Mouse (Mus musculus) large intestine, adult 2 months (tissue): ENCODE results near the gene Acot7. TPM values are rescaled to one million over a fixed set of nuclear protein-coding genes. Genes with fewer than 3 reads are reported as not detected.

Experiments used
- DNase-seq: peaks from one replicate; pipeline ENCODE4 v3.0.0-alpha.2; 2012; ENCODE audit warnings: low read depth, low spot score
- WGBS: fragments of 180-500 bp; shearing (Covaris S2); methylation state at CpG from one replicate; pipeline ENCODE4 v1.1.7; 2018; 5-methylcytosine and 5-hydroxymethylcytosine counted together
- polyA plus RNA-seq: library from polyadenylated mRNA; depleted of rRNA; stranded (reverse); fragments of >200 nt; gene quantifications from 2 replicates; pipeline ENCODE4 v1.2.3, GENCODE M21; 2012

The Acot7 gene
- polyA plus RNA-seq, 1 experiment, result 56.5 TPM

DNA sequence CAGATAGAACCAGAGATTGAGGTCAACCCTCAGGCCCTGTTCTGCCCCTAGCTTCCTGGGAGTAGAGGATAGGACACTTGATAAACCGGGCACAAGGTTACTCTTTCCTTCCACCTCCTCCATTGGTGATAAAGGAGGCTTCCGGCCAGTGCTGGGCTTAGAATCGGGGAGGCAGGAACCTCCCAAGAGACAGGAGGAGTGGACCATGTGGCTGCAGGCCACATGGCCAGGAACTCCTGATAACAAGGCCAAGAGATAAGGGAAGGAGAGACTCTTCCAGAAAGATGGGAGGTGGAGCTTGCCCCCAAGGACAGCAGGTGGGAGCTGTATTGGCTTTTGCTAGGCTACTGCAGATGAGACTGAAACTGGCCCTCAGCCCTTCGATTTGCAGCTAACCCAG is 27.4 kb upstream of the Acot7 start:
- DNase-seq, result no peak
- 81% methylated on average over 4 of the region's 4 CpGs for WGBS

DNA sequence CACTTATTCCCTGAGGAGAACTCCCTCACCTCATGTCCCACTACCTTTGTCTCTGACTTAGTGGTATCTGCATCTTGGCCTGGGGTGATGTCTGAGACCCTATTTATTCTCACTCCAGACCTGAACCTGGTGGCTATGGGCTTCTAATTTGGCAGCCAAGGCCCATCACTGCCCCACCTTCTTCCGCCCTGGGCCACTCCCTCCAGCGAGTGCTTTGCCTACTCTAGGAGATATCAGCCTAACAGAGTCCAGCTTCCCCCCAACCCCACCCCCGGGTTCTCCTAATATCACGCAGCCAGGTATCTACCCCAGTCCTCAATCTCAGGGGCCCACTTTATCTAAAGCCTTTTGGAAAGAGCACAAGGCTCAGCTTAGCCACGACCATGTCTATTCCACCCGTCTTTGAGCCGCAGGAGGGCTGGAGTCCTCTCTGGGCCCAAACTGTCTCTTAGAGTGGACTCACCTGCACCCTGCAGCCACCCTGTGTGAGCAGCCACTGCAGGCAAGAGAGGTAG is 26.4 kb upstream of the Acot7 start:
- no peak for DNase-seq
- WGBS, result 38% methylated on average over 7 of the region's 7 CpGs

DNA sequence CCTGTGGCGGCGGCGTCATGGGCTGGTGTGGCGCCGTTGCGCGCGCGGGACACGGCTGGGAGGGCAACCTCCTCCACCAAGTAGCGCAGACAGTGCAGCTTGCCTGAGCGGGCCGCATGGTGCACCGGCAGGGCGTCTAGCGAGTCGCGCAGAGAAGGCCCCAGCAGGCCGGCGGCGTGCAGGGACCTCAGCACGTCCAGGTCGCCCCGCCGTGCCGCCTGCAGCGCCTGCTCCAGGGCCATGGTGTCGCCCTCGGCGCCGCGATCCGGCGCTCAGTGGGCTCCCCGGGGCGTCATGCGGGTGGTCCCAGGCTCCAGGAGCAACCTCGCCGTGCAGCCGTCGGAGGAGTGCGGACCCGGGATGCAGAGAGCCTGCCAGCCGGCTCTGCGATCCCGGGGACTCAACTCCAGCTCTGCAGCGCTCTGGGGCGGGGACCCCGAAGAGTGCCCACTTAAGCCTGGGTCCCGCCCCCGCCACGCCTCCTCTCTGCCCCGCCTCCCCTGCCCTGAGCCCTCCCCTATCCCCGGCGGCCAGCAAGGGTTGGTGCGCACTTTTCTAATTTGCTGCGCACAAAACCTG is 25.9 kb upstream of the Acot7 start, which contains the start of gene Espn:
Espn (minus strand) TSS at position 406 of the 579 bp plus-strand sequence.
- no peak for DNase-seq
- 4% methylated on average over 57 of the region's 57 CpGs for WGBS

DNA sequence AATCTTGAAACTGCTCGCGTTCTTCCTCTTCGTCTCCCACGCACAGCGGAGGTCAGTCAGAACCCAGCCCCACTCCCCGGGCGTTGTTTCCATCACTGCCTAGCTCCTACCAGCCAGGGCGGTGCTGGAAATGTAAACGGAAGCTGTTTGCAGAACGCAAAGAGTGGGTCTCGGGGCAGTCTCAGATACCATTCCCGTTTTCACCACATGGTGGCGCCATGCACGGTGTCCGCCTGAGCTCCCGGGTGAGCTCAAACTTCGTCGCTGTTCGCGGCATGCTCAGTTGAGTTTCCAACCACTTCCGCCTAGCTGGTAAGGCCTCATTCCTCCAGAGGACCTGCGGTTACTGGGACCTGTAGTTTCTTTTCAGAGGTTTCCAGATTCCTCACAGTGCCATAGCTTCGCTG is 24.2 kb upstream of the Acot7 start:
- WGBS, result 1% methylated on average over 23 of the region's 23 CpGs

DNA sequence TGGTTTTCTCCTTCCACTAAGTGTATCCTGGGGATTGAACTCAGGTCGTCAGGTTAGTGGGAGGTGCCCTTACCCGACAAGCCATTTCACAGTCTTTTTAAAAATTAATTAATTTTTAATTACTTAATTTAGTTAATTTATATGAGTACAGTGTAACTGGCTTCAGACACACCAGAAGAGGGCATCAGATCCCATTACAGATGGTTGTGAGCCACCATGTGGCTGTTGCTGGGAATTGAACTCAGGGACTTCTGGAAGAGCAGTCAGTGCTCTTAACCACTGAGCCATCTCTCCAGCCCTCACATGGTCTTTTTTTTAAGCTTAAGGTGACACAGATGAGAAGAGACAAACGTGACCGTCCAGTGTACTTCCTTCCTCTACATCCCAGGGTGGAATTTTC is 22.9 kb upstream of the Acot7 start:
- DNase-seq, result no peak
- 66% methylated on average over 4 of the region's 4 CpGs for WGBS

More for the DNA sequence above, 24.2 kb upstream of the Acot7 start:
- DNase-seq, result no peak

DNA sequence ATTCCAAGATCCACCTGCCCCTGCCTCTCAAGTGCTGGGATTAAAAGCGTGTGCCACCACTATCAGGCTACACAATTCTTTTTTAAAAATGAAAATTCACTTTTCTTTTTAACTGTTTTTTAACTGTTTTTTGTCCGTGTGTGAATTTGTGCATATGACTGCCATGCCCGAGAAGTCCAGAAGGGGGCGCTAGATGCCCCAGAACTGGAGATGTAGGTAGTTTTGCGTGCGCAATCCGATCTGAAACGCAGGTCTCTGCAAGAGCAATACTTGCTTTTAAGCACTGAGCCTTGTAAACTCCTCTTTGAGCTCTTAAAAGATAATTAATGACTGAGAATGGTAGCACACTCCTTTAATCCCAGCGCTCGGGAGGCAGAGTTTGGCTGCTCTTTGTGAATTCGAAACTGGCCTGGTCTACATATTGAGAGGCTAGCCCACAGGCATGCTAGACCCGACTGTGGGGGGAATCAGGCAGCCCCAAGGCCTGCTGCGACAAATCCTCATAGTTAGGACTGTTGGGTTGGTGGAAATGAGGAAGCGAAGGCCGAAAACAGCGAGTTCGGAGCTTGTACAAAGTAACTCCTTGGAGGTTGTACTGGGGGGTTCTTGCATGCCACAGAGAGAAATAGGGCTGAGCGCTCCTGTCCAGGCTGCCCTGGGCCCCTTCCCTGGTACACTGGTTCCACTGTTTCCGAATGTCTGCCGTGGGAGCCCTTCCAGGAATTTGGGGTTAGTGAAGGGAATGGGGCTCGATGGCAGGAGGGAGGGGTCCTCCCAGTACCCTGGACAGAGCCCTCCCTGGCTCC is 20.0 kb upstream of the Acot7 start:
- DNase-seq, result no peak
- 11% methylated on average over 21 of the region's 21 CpGs for WGBS

DNA sequence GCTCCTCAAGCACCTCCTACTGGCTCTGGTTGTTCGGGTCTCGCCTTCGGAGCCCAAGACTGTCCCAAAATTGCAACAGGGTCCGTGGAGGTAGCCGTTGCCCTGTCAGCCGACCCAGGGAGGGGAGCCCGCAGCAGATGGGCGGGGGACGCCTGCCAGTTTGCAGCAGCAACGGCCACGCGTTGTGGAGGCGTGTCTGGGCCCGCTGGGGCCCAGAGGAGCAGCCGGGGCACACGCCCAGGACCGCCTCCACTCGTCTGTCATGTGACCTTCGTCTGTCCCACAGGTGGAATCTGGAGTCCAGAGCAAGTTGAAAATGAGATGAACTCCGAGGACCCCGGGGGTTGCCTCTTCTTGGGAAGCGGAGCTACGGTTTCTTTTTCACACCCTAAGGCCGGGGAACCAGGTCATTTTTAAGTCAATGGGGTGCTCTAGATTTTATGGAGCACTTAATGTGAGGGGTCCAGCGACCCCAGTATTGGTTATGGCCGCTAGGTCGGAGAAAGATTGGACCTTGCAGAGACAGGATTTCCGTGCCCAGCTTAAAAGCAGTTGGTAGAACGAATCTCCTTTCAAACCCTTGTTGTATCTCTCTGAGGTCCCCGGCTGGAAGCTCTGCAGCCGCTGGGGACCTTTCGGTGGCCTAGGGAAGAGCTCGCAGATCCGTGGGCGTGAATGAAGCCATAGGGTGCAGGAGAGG is 19.2 kb upstream of the Acot7 start, which contains the start of gene Hes2:
Hes2 (plus strand) TSS at position 283 of the 700 bp plus-strand sequence.
- DNase-seq, result no peak
- WGBS, result 2% methylated on average over 35 of the region's 35 CpGs

DNA sequence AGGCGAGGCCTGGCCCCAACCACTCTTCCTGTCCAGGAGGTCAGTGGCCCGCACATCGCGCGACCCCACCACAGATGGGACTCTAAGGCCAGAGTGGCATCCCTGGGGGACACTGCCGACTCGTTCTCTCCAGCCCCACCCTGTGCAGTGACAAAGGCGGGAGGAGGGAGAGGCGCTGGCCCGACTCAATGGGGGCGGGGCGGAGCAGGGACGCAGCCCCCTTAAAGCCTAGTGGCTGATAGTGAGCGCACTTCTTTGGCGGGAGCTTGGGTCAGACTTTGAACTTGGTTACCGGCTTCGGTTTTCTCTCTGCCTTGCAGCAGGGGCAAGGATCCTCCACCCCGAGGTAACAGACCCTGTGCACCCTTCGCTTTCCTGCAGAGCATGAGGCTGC is 18.7 kb upstream of the Acot7 start:
- no peak for DNase-seq
- 2% methylated on average over 19 of the region's 19 CpGs for WGBS

DNA sequence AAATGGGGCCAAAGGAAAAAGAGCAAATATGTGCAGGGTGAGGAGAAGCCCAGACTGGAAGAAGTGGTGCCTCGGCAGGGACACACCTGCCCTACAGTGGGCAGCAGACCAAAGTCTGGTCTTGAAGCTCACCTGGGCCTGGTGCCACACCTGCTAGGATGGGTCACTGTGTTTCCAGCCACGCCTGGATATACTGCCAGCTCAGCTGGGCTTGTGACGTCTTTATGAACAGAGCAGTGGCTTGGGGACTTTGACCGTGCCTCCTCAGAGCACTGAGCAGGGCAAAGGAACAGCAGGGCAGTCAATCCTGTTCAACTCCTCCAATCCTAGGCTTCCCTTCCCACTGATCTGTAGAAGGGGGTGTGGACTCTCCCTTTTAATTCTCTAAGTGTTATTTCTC is 17.2 kb upstream of the Acot7 start:
- 21% methylated on average over 4 of the region's 4 CpGs for WGBS
- DNase-seq, result no peak

DNA sequence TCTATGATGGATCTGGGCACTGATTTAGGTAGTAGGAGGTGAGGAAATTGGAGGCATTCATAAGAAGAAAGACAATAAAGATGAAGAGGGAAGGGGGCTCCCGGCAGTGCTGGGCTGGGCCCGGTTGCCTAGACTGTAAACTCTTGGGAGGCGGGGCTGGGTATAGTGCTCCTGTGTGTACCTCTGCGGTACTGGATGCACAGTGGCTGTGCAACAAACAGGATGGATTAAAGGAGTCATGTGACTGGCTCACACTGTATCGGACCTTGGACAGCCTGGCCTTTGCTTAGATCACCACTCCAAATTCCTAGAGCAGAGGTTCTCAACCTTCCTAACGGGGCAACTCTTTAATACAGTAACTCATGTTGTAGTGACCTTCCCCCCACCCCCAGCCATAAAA is 16.3 kb upstream of the Acot7 start:
- WGBS, result 37% methylated on average over 6 of the region's 6 CpGs
- no peak for DNase-seq

DNA sequence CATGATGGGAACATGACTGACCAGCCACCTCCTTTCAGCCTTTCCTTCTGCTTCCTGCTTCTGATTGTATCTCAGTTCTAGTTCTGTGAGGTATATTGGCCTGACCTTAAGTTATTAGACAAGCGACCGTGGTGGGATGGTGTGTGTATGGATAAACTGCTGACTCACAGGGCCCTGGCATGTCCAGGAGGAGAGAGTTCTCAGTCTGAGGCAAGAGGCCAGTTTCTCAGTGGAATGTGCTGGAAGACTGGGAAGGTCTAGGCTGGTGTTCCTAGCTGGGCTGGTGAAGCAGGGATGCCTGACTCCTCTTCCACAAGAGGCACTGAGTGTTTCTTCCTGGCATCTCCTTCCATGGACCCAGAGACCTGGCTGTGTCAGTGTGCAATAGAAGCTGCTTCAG is 15.2 kb upstream of the Acot7 start:
- DNase-seq, result no peak
- WGBS, result 18% methylated on average over 2 of the region's 2 CpGs

DNA sequence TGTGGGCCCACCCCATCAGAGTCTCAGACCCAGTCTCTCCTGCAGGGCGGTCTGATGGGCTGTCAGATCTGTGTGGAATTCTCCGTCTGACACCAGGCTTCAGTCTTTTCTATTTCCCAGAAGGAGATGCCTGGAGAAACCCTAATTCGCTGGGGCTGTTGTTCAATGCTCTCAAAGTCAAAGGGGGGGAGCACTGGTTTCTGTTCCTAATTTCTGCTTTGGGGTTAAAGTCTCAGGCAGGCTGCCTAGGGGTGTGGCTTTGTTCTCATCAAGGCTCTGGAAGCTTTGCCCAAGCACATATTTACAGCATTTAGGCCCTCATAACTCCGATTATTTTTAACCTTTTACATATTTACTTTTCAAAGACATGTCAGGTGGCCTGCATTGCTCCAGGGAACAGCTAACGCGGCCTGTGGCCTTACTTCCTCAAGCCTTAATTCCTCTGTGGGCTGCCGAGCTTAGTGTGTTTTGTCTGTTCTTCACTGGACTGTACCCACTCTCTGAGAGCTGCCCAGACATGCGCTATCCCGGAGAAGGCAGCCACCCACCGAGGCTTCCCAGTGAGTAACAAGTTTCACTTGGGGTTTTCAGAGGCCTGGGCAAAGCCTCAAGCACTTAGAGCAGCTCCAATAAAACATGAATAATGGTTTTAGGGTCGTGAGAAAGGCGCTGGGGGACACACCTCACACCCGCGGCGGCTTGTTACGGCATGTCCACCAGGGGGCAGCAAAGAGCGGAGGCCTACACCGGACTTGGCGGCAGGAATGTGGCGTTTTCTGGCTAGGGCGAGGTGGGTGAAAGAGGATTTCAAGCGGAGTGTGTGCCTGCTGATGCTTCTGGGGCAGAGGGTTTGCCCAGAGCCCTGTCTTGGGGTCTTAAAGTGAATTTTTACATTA is 12.7 kb upstream of the Acot7 start:
- WGBS, result 10% methylated on average over 22 of the region's 22 CpGs
- DNase-seq, result no peak

DNA sequence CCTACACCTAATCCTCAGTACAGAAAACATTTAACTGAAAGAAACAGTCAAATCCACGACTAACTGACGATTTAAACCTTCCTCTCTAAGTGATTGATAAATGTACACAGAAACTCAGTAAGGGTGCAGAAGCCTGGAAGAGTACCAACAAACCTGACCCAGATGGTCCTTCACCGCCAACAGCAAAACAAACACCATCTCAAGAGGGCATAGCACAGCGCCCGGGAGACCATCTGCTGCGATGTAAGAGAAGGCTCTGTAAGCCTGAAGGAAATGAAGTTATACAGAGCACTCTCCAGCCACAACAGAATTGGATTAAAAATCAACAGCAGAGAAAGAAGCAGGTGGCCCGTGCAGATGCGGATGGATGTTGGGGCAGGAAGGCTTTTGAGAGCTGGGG is 9.9 kb upstream of the Acot7 start:
- WGBS, result 21% methylated on average over 8 of the region's 8 CpGs
- DNase-seq, result no peak

DNA sequence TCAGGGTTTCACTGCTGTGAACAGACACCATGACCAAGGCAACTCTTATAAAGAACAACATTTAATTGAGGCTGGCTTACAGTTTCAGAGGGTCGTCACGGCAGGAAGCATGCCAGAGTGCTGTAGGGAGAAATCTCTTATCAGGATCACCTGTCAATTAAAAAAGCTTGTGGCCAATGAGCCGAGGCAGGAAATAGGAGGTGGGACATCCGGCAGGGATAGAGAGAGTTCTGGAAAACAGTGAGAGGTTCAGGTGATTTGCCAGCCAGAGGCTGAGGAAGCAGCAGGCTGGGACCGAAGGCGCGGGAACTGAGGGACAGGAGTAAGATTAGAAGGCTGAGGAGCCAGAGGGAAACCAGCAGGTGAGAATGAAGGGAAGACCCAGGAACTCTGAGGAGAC is 8.8 kb upstream of the Acot7 start:
- WGBS, result 81% methylated on average over 7 of the region's 7 CpGs
- no peak for DNase-seq

DNA sequence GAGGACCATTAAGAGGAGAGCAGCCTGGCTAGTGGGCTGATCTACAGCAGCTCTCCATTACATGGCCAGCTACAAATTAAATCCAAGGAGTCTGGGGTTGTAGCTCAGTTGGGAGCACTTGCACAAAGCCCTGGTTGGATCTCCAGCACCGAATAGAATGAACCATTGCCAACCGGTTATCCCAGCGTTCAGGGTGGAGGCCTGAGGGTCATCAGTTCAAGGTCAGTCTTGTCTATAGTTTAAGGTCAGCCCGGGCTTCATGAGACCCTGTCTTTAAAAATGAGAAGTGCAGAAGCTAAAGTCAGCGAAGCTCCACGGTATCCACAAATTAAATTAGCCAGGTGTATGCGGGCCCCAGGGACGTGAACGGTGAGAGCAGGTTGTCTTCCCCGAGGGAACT is 7.6 kb upstream of the Acot7 start:
- 85% methylated on average over 10 of the region's 10 CpGs for WGBS
- no peak for DNase-seq

DNA sequence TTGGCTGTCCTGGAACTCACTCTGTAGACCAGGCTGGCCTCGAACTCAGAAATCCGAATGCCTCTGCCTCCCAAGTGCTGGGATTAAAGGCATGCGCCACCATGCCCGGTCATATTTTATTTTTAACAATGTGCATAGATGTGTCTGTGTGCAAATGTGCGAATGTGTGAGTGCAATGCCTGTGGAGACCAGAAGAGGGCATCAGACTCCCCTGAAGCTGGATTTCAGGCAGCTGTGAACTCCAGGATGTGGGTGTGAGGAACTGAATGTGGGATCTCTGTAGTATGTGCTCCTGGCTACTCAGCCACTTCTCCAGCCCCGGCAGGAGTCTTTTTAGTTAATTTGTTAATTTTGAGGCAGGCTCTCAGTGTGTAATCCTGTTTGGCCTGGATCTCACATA is 6.4 kb upstream of the Acot7 start:
- 85% methylated on average over 6 of the region's 6 CpGs for WGBS
- DNase-seq, result no peak

DNA sequence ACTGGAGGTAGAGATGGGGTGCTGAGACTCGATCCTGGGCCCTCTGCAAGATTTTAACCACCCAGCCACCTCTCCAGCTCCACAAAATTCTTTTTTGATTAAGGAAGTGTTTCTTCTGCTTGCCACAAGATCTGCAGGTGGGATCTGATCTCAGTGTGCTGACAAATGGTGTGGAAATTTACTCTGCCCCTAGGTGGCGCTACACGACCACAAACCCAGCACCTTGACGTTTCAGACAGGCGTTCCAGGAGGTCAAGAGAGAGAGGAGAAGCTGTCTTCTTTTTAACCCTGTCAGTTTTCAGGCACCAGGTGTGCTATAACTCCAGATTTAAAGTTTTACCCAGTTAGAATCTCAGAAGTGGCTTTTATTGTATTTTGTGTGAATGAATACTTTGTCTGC is 4.9 kb upstream of the Acot7 start:
- 5% methylated on average over 5 of the region's 5 CpGs for WGBS
- DNase-seq, result no peak

DNA sequence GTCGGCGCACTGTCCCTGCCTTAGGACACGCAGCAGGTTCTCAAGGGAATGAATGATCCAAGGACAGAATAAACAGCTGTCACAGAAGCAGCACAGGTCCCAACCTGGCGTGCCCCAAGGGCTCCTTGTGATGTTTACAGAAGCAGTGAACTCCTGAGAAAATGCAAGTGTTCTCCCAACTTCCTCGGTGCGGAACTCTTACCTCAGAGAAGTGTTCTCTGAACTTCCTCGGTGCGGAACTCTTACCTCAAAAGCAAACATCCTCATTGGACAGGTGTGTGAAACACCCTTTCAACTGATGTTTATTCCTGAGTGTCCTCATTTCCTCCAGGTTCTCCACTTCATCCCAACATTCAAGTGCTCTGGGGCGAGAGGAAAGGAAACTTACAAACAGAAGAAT is 4.0 kb upstream of the Acot7 start:
- WGBS, result 38% methylated on average over 9 of the region's 9 CpGs
- DNase-seq, result no peak

DNA sequence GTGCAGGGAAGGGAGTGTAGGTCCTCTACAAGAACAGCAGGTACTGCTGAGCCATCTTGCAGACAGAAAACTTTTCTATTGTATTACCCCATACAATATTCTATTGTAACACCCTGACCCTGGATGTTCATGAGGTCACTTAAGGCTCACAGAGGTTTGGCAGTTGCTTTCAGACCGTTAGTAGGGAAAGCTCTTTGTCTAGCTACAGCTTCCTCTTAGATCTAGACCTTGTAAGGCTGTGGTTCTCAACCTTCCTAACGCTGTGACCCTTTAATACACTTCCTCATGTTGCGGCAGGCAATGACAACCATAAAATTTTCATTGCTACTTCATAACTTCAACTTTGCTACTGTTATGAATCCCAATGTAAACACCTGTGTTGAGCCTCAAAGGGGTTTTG is 1.3 kb upstream of the Acot7 start:
- 31% methylated on average over 3 of the region's 3 CpGs for WGBS
- DNase-seq, result no peak

DNA sequence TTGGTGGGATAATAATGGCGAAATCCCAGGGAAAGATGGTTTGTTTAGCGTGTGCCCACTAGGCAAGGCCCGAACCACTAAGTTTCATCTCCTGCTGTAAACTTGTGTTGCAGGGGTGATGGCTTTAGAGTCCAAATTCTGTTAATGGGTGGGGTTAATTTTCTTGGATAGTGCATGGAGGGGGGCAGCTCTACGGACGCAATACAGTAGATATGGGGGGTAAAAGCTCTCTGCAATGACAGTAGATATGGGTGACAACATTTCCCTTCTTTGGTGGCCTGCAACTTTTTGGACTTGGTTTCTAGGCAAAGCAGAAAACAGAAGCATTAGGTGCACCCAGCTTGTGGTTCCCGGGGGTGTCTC is 779 bp upstream of the Acot7 start:
- 21% methylated on average over 6 of the region's 6 CpGs for WGBS

More for the DNA sequence above, 779 bp upstream of the Acot7 start:
- DNase-seq, result no peak
